Mouse (Mus musculus): ENCODE measurements at regions not wholly inside any gene's neighbourhood (a gene's known extent, or its start where the extent isn't known, plus 50 kb on each side); places are given as distances from the start of the nearest gene placed in this dataset.

GRCm38 (mm10) chr19:24622776-24623175 lies 51.0 kb upstream of the Tmem252 start:
- no peak for DNase-seq

GRCm38 (mm10) chr19:24622309-24622708 lies 51.5 kb upstream of the Tmem252 start:
- no peak for DNase-seq

- peak; percentile 67 for DNase-seq
These were observed 52.1 kb upstream of the Tmem252 start for GRCm38 (mm10) chr19:24621610-24622220.

- DNase-seq = no peak
These were observed 58.0 kb upstream of the Tmem252 start for GRCm38 (mm10) chr19:24615762-24616310.

- no peak for DNase-seq
These were observed 52.2 kb upstream of the Pip5k1b start for GRCm38 (mm10) chr19:24607884-24608283.

- DNase-seq = no peak
These were observed 50.8 kb upstream of the Pip5k1b start for GRCm38 (mm10) chr19:24606390-24606976.

All from cerebellum, adult 8-10 months (tissue).